Mouse (Mus musculus) thymus, postnatal 10 days (tissue): Measurements from ENCODE around the gene Slc44a3.

Experiments used
- DNase-seq, 2 experiments: peaks; one replicate each; pipeline ENCODE4 v3.0.0; 2021; ENCODE audit warnings: low spot score in 2 of 2

Slc44a3 gene

DNA sequence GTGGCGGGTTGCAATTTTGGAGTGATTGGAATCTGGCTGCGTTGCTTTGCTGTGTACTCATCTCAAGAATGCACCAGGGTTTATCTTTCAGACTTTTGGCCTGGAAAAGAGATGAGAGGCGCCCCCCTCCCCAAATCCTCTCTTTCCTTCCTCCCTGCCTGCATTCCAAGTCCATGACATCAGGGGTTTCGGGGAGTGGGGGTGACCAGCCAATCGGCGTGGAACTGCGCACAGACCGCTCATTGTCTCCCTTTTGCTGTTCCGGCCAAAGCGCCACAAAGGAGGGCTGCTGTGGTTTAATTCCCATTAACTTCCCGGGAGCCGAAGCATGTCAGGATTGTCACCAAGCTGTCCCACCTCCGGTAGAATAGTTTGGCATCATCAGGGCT lies 104.7 kb downstream of the Slc44a3 start:
- DNase-seq: no peak

DNA sequence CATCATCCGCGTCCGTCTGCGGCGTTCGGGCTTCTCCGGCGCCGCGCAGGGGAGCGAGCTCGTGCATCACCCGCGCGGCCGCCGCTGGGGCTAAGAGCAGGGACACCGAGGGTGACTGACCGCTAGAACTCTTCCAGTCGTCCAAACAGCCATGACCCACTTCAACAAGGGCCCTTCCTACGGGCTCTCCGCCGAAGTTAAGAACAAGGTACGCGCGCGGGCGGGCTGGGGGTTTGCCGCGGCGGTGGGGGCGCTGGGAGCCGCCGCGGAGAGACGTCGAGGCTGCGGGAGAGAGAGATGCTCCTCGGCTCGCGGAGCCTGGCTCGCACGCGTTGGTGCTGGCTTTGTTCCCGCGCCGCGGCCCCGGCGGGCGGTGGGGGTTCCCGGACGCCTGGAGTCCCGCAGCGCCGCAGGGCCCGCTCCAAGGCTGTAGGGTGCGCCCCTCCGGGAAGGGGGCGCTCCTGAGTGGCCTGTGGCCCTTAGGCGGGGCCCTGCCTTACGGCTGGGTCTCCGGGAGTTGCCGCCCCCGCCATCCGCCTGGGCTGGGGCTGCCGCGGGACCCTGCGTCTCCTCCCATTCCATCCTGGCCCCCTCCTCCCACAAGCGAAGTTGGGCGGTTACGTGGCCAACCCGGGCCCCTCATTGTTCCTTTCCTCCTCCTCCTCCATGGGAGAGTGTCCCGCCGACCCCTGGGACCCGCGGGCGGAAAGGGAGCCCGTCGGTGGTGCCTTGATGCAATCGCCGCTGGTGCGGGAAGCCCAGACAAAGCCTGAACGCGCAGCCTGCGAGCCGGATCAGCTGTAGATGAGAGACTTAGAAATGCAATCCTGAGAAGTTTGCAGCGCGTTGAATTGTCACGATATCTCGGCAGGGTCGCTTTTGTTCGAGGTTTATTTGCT lies 105.3 kb downstream of the Slc44a3 start:
- peak; percentile 64 to 83 for DNase-seq

DNA sequence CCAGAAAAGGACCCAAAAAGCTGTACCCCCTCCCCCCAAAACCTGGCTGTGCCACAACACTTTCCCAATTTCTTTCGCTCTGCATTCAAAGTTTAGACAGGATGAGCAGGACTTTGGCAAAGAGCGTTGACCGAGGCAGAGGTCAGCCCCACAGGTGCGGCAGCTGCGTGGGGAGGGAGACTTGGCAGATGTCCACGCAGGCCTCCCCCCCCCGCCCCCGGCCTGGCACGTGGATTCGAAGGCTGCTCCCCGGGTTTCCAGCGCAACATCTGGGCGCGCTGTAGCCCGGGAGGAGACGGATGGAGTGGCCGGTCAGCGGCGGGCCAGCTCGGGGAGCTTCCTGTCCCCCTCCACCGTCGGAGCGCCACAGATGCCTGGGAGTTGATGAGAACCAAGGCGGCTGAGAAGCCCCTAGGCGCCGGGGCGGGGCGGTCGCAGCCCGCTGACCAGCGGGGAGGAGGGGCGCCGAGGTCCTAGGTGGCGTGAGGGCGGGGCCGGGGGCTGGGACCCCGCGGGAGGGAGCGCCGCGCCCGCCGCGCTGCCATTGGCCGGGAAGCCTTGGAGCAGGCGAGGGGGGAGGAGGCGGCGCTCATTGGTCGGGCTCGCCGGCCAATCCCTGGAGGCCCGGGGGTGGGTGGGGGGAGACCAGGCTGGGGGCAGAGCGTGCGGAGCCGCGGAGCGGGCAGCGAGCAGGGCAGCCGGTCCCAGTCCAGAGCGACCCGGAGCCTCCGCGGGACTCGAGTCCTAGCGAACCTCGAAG lies 106.2 kb downstream of the Slc44a3 start, which contains the start of gene Cnn3:
Cnn3 (plus strand) TSS at position 637 of the 760 bp plus-strand sequence.
- DNase-seq: peak; percentile 72 to 74

GRCm38 (mm10) chr3:121422405-121422804 lies 109.8 kb downstream of the Slc44a3 start:
- DNase-seq: no peak

DNA sequence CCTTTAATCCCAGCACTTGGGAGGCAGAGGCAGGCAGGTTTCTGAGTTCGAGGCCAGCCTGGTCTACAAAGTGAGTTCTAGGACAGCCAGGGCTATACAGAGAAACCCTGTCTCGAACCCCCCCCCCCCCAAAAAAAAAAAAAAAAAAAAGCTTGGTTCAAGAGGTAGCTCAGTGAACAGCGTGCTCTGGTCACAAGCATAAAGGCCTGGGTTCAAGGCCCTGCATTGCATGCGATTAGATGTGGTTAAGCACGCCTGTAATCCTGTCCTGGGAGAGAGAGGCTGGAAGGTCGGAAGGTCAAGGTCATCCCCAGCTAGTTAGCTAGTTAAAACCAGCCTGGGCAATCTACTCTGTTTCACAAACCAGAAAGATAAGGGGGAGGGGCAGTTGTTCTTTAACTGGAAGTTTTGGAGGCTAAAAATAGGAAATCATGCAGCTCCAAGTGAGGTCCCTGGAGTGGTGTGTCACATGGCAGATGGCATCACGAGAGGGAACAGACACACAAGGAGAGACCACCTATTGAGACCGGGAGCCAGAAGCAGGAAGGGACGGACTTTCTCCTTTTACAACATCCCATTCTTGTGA lies 113.3 kb downstream of the Slc44a3 start:
- DNase-seq: no peak

GRCm38 (mm10) chr3:121418251-121418601 lies 114.0 kb downstream of the Slc44a3 start:
- DNase-seq: no peak

DNA sequence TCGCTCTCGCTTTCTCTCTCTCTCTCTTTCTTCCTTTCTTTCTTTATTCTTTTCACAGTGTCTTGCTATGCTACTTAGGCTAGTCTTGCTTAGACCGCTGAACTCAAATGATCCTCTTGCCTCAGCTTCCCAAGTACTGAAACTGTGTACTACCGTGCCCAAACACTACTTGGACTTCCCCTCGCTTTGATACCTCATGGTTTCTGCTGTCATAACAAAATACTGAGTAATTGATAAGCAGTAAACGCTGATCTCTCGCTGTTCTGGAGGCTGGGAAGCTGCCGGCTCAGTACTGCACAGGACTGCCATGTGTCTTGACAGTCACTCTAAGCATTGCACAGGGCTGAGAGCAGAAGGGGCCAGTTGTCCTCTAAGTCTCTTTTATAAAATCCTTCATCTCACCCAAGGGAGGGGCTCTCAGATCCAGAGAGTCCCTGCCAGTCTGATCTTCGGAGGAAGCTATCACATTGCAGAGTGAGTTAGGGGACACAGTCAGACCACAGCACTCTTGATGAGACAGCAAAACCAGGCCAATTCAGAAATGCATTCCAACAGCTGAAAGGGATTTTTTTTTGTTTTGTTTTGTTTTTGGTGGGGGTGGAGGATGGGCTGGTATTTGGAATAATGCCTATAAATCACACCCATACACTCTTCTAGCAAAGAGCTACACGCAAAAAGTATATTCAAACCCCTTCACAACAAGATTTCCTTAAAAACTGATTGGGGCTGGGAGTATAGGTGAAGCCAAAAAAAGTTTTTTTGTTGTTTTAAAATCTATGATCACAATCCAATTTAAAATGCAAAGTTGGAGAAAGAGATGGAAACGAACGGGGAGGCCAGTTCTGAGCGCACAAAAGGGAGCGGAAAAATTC lies 114.6 kb downstream of the Slc44a3 start:
- no peak for DNase-seq

DNA sequence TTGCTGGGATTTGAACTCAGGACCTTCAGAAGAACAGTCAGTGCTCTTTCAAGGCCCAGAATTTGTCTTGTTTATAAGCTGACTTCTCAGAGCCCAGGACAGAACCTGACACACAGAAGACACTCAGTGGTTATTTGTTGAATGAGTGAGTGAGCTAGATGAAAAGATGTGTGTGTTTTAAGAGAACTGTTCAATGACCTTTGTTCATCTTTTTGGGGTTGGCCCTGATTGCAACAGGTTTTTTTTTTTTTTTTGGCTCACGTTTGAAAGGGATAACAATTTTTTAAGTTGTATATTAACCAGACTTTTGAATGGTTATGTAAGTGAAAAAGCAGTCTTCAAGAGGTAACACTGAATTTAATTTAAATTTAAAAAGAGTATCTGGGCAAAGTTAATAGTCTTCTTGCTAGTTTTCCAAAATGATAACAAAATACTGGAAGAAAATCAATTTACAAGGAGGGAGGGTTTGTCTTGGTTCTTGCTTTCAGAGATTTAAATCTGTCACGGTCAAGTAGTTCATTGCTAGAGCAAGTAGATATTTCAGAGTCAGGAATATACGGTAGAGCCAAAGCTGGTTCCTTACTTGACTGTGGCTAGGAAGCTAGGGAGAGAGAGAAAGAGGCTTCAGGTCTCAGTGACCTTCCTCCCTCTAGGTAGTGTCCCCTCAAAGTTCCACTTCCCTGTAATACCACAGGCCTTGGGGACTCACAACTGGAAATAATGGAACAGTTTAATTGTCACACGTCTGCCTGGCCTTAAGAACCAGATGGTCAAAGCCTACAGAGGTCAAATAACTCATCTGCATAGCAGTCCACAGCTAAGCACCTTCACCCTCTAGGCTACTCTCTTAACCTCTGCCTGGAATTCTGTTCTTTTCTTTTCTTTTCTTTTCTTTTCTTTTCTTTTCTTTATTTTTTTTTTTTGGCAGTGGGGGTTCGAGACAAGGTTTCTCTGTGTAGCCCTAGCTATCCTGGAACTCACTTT lies 115.7 kb downstream of the Slc44a3 start:
- no peak for DNase-seq

GRCm38 (mm10) chr3:121411450-121411849 lies 120.8 kb downstream of the Slc44a3 start:
- DNase-seq: no peak
